Mouse (Mus musculus) limb, embryonic 14.5 days (tissue): ENCODE measurements around the gene Tbc1d30. TPM values are rescaled to one million over a fixed set of nuclear protein-coding genes. Genes with fewer than 3 reads are reported as not detected.

Source experiments
- ATAC-seq: fragments of 200-750 bp; cut with Nextera tagmentation; 2 replicates; pipeline ENCODE4 v1.8.0; 2017; ENCODE audit warnings: low read depth, moderate number of reproducible peaks, moderate TSS enrichment; ENCODE audit not compliant: low FRiP score
- DNase-seq: peaks from one replicate; pipeline ENCODE4 v3.0.0-alpha.2; 2015; ENCODE audit warnings: low spot score
- H3K27ac ChIP-seq: fragments of 300-500 bp; sonication (generic); replicated peaks from 2 replicates; pipeline ENCODE4 v1.5.1; 2014; ENCODE audit warnings: low read depth, mild to moderate bottlenecking, low read length, moderate library complexity, mixed read lengths
- H3K27me3 ChIP-seq: fragments of 300-500 bp; sonication (generic); 2 replicates; pipeline ENCODE4 v1.6.1; 2014; ENCODE audit warnings: low read length, mixed read lengths; ENCODE audit not compliant: control insufficient read depth, insufficient read depth
- H3K36me3 ChIP-seq: fragments of 300-500 bp; sonication (generic); 2 replicates; pipeline ENCODE4 v1.6.1; 2014; ENCODE audit warnings: mild to moderate bottlenecking, low read length, moderate library complexity, mixed read lengths; ENCODE audit not compliant: control insufficient read depth, insufficient read depth
- H3K4me1 ChIP-seq: fragments of 300-500 bp; sonication (generic); 2 replicates; pipeline ENCODE4 v1.6.1; 2014; ENCODE audit warnings: antibody characterized with exemption, low read length, mixed read lengths; ENCODE audit not compliant: control insufficient read depth, insufficient read depth
- H3K4me2 ChIP-seq: fragments of 300-500 bp; sonication (generic); replicated peaks from 2 replicates; pipeline ENCODE4 v1.6.1; 2014; ENCODE audit warnings: low read depth, mild to moderate bottlenecking, low read length, moderate library complexity; ENCODE audit not compliant: severe bottlenecking
- H3K4me3 ChIP-seq: fragments of 300-500 bp; sonication (generic); replicated peaks from 2 replicates; pipeline ENCODE4 v1.5.1; 2014; ENCODE audit warnings: low read length
- H3K9ac ChIP-seq: fragments of 300-500 bp; sonication (generic); 2 replicates; pipeline ENCODE4 v1.6.1; 2014; ENCODE audit warnings: mild to moderate bottlenecking, low read depth, low read length, moderate library complexity; ENCODE audit not compliant: severe bottlenecking
- H3K9me3 ChIP-seq: fragments of 300-500 bp; sonication (generic); 2 replicates; pipeline ENCODE4 v1.6.1; 2016; ENCODE audit warnings: low read length; ENCODE audit not compliant: control insufficient read depth
- POLR2A ChIP-seq: fragments of 200-500 bp; IDR thresholded peaks from 2 replicates; pipeline ENCODE4 v1.8.0; 2012; ENCODE audit warnings: inconsistent platforms, mild to moderate bottlenecking, moderate library complexity, borderline replicate concordance; ENCODE audit not compliant: insufficient read depth, insufficient read length; ENCODE audit errors: extremely low read depth
- WGBS: fragments of 180-500 bp; shearing (Covaris S2); extraction: QIAGEN DNeasy Blood & Tissue Kit; methylation state at CpG from one replicate; pipeline ENCODE4 v1.1.7; 2014; 5-methylcytosine and 5-hydroxymethylcytosine counted together
- polyA plus RNA-seq, 2 experiments: library from polyadenylated mRNA; depleted of rRNA in 1 of 2; stranded (reverse) in 1 of 2; unstranded in 1 of 2; fragments of >200 nt; fragmentation: Nextera tagmentation in 1 of 2; extraction: Ambion mirVana in 1 of 2; gene quantifications; 2 replicates each; pipeline versions ENCODE4 v1.2.1 to v1.2.3; 2012 to 2014

Tbc1d30 gene
- polyA plus RNA-seq, 2 experiments = 1.3 TPM

GRCm38 (mm10) chr10:121225636-121226035 lies 125.4 kb downstream of the Tbc1d30 start:
- DNase-seq (no peak), ATAC-seq (no peak)
- Histone ChIP-seq H3K9me3 (no peaks in the 10 kb centered on the region), H3K4me2 (no peak overlapping the region), H3K27ac (no peak overlapping the region), H3K4me3 (no peak overlapping the region), H3K9ac (no peak overlapping the region), H3K4me1 (peaks cover 11% of the 10 kb centered on the region; the same call in 1 of the 2 replicates), H3K36me3 (no peaks in the 10 kb centered on the region), H3K27me3 (no peaks in the 10 kb centered on the region)
- no peak for TF ChIP-seq POLR2A
- WGBS = 81% methylated on average over 6 of the region's 6 CpGs

GRCm38 (mm10) chr10:121222881-121223280 lies 128.2 kb downstream of the Tbc1d30 start:
- DNase-seq (no peak), ATAC-seq (no peak)
- Histone ChIP-seq H3K36me3 (no peaks in the 10 kb centered on the region), H3K4me3 (no peak overlapping the region), H3K9ac (no peak overlapping the region), H3K27ac (no peak overlapping the region), H3K27me3 (no peaks in the 10 kb centered on the region), H3K4me2 (no peak overlapping the region), H3K9me3 (no peaks in the 10 kb centered on the region), H3K4me1 (peaks cover 4% of the 10 kb centered on the region; the same call in 1 of the 2 replicates)
- no peak for TF ChIP-seq POLR2A
- WGBS = 86% methylated on average over 4 of the region's 4 CpGs

- Histone ChIP-seq H3K27ac (no peak overlapping the region), H3K9me3 (no peaks in the 10 kb centered on the region), H3K36me3 (no peaks in the 10 kb centered on the region), H3K9ac (no peak overlapping the region), H3K4me2 (no peak overlapping the region), H3K27me3 (no peaks in the 10 kb centered on the region), H3K4me1 (no peaks in the 10 kb centered on the region), H3K4me3 (no peak overlapping the region)
- 82% methylated on average over 7 of the region's 7 CpGs for WGBS
- DNase-seq = no peak
- ATAC-seq = no peak
- no peak for TF ChIP-seq POLR2A
Observed at GRCm38 (mm10) chr10:121218616-121219015, 132.5 kb downstream of the Tbc1d30 start.

- no peak for TF ChIP-seq POLR2A
- DNase-seq (no peak), ATAC-seq (no peak)
- Histone ChIP-seq H3K4me2 (no peak overlapping the region), H3K9me3 (no peaks in the 10 kb centered on the region), H3K9ac (no peak overlapping the region), H3K36me3 (no peaks in the 10 kb centered on the region), H3K27me3 (no peaks in the 10 kb centered on the region), H3K27ac (no peak overlapping the region), H3K4me1 (no peaks in the 10 kb centered on the region), H3K4me3 (no peak overlapping the region)
- WGBS = 74% methylated on average over 3 of the region's 3 CpGs
Observed at GRCm38 (mm10) chr10:121216804-121217203, 134.3 kb downstream of the Tbc1d30 start.

Other genes starting within 250 kb of the Tbc1d30 start
- gene Gns, start 13.8 kb upstream of the Tbc1d30 start, polyA plus RNA-seq (2012; rRNA removed) = 41.6 and 45.6 TPM in 2 replicates
- gene Gns, start 13.8 kb upstream of the Tbc1d30 start, polyA plus RNA-seq (2014; fragmentation: Nextera tagmentation; extraction: Ambion mirVana) = 62.0 and 66.6 TPM in 2 replicates
- gene Rassf3, start 125.1 kb upstream of the Tbc1d30 start, polyA plus RNA-seq (2012; rRNA removed) = 22.3 and 23.2 TPM in 2 replicates
- 19.4 and 20.7 TPM in 2 replicates for gene Rassf3, start 125.1 kb upstream of the Tbc1d30 start, polyA plus RNA-seq (2014; fragmentation: Nextera tagmentation; extraction: Ambion mirVana)
- gene Tbk1, start 235.5 kb upstream of the Tbc1d30 start, polyA plus RNA-seq (2012; rRNA removed) = 28.3 and 32.2 TPM in 2 replicates
- 30.0 and 32.8 TPM in 2 replicates for gene Tbk1, start 235.5 kb upstream of the Tbc1d30 start, polyA plus RNA-seq (2014; fragmentation: Nextera tagmentation; extraction: Ambion mirVana)